Mouse (Mus musculus) E14TG2a.4 (cell line): Measurements from ENCODE around the gene Slc25a39.

Experiments used
- CTCF ChIP-seq: conservative IDR thresholded peaks from 2 replicates; pipeline ENCODE4 v1.5.1; 2014; ENCODE audit warnings: low read length
- POU5F1 ChIP-seq: IDR thresholded peaks from 2 replicates; pipeline ENCODE4 v1.6.1; 2014; ENCODE audit warnings: low read length, borderline replicate concordance

- TF ChIP-seq CTCF (no peak), POU5F1 (no peak)
These were observed 36.6 kb upstream of the Slc25a39 start for GRCm38 (mm10) chr11:102444321-102444720.
